Mouse (Mus musculus) brain, embryonic 14.5 days (tissue): ENCODE results near the gene Atp6v0a1. TPM values are rescaled to one million over a fixed set of nuclear protein-coding genes. Genes with fewer than 3 reads are reported as not detected.
"Not testable (repeated sequence)": the region's sequence is repeated elsewhere in the genome, so short reads cannot be mapped to it uniquely, and the experiment has no call there.

ENCODE experiments used
- DNase-seq: peaks from one replicate; pipeline ENCODE4 v3.0.0-alpha.2; 2011; ENCODE audit warnings: low read depth
- CTCF ChIP-seq: fragments of 200-500 bp; IDR thresholded peaks from 2 replicates; pipeline ENCODE4 v1.5.1; 2012; ENCODE audit warnings: inconsistent platforms, mild to moderate bottlenecking, moderate library complexity, borderline replicate concordance; ENCODE audit not compliant: insufficient read depth, insufficient read length; ENCODE audit errors: extremely low read depth
- POLR2A ChIP-seq: fragments of 200-500 bp; IDR thresholded peaks from 2 replicates; pipeline ENCODE4 v1.6.1; 2012; ENCODE audit warnings: mild to moderate bottlenecking, inconsistent platforms, borderline replicate concordance; ENCODE audit not compliant: poor library complexity, insufficient read depth, insufficient read length, severe bottlenecking; ENCODE audit errors: extremely low read depth
- polyA plus RNA-seq: library from polyadenylated mRNA; depleted of rRNA; stranded (reverse); fragments of >200 nt; gene quantifications from 2 replicates; pipeline ENCODE4 v1.2.3, GENCODE M21; 2012

Atp6v0a1 gene
- polyA plus RNA-seq, 1 experiment: 197 TPM

DNA sequence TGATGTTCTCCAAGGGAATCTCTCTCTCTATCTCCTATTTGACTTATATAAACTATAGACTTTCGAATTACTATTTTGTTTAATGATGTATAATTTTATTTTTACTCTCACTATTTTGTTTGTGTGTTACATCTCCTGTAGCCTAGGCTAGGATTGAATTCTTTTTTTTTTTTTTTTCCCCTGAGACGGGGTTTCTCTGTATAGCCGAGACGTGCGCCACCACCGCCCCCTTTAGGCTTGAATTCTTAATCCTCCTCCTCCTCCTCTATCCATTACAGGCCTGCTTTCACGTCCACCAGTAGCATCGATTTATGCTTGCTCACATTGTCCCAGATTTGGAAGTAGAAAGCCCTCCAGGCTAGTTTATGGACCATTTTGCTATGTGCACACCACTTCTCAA, 27.2 kb upstream of the Atp6v0a1 start:
- TF ChIP-seq POLR2A: no peak
- TF ChIP-seq CTCF: no peak
- no peak for DNase-seq

DNA sequence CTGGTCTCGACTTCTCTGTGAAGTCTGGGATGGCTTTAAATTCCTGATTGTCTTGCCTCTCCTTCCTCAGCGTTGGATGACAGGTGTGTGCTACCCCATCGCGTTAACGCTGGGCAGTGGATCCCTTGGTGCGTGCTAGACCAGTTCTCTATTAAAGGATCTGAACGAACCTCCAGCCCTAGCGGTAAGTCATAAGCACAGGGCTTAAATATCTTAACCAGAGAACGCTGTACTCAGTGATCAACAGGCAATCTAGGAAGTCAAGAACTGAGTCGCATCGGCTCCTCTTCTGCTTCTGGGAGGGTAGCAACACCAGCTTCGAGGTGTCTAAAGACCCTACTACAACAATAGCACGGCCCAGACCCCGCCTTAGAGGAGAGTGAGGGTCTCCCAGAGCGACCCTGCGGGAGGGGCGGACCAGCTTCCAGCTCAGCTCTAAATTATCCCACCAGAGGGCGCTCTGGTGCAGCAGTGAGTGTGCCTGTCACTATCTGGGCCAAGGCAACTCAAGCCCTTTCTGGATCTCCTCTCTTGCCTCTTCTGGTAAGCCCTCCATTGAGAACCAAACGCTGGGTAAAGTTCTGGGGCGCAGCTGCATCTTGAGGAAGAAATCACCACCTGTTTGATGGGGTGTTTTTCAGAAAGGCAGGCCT, 26.0 kb upstream of the Atp6v0a1 start:
- TF ChIP-seq CTCF: peak; percentile 97
- no peak for TF ChIP-seq POLR2A
- DNase-seq: peak; percentile 85

DNA sequence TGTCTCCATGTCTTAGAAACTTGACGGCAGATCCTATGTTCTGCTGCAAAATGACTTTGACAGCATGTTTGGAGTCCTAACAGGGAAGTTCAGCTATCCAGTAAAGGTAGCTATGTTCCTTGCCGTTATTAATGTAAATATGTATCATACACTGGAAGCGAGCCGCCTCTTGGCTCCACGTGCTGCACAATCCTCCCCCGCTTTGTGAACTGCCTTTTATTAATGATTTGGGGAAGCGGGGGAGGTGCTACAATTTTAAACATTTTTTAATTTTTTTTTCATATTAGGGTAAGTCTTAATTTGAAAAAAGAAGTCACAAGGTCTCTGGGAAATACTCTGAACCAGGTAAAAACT, 25.5 kb upstream of the Atp6v0a1 start:
- no peak for TF ChIP-seq CTCF
- no peak for TF ChIP-seq POLR2A
- no peak for DNase-seq

DNA sequence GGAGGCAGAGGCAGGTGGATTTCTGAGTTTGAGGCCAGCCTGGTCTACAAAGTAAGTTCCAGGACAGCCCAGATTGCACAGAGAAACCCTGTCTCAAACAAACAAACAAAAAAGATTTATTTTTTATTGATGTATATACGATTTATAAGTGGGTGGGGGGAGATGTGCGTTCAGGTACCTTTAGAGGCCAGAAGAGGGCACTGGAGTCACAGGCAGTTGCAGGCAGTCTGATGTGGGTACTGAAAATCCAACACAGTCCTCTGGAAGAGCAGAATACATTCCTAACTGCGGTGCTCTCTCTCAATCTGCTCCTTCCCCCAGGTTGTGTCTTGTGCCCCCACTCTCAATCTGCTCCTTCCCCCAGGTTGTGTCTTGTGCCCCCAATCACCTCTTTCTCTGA, 23.6 kb upstream of the Atp6v0a1 start:
- TF ChIP-seq POLR2A (no peak), CTCF (no peak)
- DNase-seq: no peak

DNA sequence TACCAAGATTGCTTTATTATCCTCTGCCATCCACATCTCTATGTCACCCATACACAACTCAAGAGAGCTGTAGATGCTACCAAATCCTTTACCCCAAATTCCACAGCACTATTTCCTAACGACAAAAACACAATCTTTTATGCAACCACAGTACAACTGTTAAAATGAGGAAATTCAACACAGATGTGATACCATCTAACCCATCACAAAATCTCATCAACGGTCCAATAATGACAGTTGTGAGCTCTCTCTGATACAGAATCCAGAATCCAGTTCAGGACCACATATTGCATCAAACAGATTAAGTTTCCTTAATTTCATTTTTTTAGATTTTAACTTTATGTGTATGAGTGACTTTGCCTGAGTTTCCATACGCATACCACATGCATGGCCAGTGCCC, 20.6 kb upstream of the Atp6v0a1 start:
- no peak for DNase-seq
- no peak for TF ChIP-seq CTCF
- TF ChIP-seq POLR2A: no peak

DNA sequence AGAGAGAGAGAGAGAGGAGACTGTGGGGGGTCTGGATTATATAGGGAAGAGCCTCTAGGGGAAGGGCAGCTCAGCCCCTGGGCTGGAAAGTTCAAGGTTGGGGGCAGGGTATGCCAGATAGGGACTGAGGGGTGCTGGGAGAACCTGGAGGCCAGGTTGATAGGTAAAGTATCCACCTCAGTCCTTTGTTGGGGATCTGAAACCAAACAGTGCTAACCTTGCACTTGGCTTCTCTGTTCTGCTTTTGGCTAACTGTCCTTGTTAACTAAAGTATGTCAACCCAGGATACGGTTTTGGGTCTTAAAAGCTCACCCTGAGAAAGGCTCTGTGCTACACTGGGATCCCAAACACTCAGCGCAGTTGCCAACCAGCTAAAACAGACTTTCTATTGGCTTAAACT, 19.6 kb upstream of the Atp6v0a1 start:
- no peak for DNase-seq
- TF ChIP-seq POLR2A: no peak
- TF ChIP-seq CTCF: no peak

DNA sequence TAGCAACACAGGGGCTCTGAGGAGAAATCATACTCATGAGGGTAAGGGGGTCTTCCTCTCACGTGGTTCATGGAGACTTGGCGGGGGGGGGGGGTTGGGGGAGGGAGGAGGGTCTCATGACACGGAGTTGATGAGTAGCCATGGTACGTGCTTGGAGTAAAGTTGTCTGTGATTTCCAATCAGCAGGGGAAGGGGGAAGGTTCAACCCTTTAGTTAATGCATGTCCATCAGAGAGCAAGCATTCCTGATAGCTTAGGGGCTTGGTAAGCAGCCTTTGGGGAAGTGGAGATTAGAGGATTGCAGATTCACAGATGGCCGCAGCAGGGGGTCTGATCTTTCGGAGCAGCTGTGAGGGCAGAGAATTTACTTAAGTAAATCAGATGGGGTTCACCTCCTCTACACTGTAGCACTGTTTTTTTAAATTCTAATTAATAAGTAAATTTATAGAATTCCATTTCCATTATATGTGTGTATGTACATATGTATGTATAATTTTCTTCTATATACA, 18.2 kb upstream of the Atp6v0a1 start:
- peak; percentile 57 for DNase-seq
- TF ChIP-seq POLR2A: no peak
- TF ChIP-seq CTCF: no peak

DNA sequence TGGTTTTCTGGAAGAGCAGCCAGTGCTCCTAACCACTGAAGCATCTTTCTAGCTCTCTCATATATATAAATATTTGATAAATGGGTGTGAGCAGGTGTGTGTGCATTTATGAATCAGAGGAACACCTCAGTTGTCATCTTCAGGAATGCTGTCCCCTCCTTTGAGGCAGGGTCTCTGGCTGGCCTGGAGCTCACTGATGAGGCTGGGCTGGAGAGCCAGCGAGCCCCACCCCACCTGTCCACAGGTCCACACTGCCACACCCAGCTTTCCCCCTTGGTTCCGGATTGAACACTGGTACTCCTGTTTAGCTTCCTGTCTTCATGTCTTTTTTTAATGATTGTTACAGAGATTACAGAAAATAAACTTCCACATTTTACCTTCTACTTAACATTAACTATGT, 15.8 kb upstream of the Atp6v0a1 start:
- TF ChIP-seq POLR2A: no peak
- no peak for TF ChIP-seq CTCF
- DNase-seq: no peak

DNA sequence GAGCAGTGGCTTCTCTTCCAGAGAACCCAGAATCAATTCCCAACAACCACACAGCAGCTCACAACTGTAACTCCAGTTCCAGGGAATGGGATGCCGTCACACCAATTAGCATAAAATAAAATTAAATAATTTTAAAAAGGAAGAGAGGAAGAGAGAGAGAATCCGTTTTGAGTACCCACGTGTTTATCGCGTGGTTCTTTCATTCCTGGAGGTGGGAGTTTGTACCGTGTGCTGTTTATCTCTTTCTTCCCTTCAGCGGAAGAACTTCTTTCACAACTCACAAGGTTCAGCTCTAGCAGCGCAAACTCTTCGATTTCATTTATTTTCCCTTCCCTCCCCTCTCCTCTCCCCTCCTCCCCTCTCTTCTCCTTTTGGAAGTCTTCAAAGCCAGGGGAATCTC, 15.0 kb upstream of the Atp6v0a1 start:
- no peak for DNase-seq
- TF ChIP-seq CTCF: no peak
- TF ChIP-seq POLR2A: no peak

DNA sequence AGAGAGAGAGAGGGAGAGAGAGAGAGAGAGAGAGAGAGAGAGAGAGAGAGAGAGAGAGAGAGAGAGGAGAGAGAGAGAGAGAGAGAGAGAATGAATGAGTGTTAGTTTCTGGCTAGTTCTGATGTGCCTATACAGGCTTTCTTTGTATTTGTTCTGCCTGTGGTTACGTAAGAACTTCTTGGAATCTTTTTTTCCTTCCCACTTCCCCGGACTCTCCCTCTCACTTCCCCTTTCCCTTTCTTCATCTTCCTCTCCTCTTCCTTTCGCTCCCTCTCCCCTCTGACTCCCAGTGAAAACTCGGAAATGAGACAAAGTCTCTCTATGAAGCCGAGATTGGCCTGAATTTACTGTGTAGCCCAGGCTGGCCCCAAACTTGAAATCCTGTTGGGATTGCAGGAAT, 14.6 kb upstream of the Atp6v0a1 start:
- no peak for TF ChIP-seq CTCF
- TF ChIP-seq POLR2A: no peak
- DNase-seq: no peak

DNA sequence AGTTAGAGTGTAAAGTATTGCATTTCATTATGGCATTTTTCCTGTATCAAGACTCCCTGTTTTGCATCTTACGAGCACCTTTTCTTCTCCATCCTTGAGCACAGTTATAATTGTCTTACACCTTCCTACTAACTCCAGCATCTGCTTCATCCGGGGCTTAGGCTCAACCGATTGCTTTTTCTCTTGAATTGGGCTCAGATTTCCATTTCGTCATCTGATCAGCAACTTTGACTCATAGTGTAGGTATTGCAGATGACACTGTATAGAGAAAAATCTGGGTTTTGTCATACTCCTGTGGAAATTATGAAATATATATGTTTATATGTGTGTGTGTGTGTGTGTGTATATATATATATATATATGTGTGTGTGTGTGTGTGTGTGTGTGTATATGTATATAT, 12.8 kb upstream of the Atp6v0a1 start:
- DNase-seq: no peak
- TF ChIP-seq CTCF (no peak), POLR2A (no peak)

DNA sequence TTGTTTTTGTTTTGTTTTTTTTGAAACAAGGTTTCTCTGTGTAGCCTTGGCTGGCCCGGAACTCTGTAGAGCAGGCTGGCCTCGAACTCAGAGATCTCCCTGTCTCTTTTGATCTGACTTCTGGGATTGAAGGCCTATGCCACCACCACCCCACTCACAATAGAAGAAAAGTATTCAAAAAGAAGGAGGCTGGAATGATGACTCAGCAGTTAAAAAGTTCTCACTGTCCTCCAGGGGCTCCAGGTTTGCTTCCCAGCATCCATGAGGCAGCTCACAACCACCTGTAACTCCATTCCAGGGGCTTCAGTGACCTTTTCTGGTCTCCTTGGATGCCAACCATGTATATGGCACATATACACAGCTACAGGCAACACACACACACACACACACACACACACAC, 10.4 kb upstream of the Atp6v0a1 start:
- DNase-seq: no peak
- no peak for TF ChIP-seq CTCF
- TF ChIP-seq POLR2A: no peak

DNA sequence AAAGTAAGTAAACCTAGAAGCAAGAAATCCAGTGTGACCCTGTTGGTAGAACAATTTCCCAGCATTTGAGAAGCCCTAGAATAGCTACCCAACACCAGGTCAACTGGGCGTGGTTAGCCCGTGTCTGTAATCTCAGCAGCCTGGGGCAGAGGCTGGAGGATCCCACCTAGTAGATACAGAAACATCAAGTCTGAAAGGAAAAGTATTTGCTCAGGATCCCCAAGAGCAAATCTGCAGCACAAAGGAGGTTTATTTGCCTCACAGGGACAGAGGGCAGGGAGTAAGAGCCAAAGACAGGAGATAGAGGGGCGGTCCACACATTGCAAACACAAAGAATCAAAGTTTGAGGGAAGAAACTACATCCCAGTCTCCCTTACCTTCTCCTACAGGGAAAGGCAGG, 10.0 kb upstream of the Atp6v0a1 start:
- no peak for DNase-seq
- no peak for TF ChIP-seq CTCF
- TF ChIP-seq POLR2A: no peak

DNA sequence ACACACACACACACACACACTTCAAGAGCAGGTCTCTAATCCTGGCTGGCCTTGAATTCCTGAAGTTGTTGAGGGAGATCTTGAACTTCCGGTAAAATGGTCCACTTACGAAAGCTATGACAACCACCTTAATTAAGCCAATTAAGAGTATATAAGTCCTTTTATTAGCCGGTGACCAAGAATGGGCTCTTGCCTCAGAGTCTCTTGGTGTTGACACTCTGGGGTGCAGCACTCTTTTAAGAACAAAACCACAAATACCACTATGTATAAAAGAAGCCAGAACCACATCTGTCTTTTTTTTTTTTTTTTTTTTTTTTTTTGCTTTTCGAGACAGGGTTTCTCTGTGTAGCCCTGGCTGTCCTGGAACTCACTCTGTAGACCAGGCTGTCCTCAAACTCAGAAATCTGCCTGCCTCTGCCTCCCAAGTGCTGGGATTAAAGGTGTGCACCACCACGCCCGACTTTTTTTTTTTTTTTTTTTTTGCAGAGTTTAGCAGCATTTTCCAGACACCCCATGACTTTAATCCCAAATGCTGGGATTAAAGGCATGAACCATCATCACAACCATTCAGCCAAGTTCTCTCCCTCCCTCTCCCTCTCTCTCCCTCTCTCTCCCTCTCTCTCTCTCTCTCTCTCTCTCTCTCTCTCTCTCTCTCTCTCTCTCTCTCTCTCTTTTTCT, 7.2 kb upstream of the Atp6v0a1 start:
- DNase-seq: not testable (repeated sequence)
